Mouse (Mus musculus) brain, embryonic 14.5 days (tissue): ENCODE data around the gene Hipk2.

Source experiments
- CTCF ChIP-seq: fragments of 200-500 bp; IDR thresholded peaks from 2 replicates; pipeline ENCODE4 v1.5.1; 2012; ENCODE audit warnings: inconsistent platforms, mild to moderate bottlenecking, moderate library complexity, borderline replicate concordance; ENCODE audit not compliant: insufficient read depth, insufficient read length; ENCODE audit errors: extremely low read depth
- POLR2A ChIP-seq: fragments of 200-500 bp; IDR thresholded peaks from 2 replicates; pipeline ENCODE4 v1.6.1; 2012; ENCODE audit warnings: mild to moderate bottlenecking, inconsistent platforms, borderline replicate concordance; ENCODE audit not compliant: poor library complexity, insufficient read depth, insufficient read length, severe bottlenecking; ENCODE audit errors: extremely low read depth

DNA sequence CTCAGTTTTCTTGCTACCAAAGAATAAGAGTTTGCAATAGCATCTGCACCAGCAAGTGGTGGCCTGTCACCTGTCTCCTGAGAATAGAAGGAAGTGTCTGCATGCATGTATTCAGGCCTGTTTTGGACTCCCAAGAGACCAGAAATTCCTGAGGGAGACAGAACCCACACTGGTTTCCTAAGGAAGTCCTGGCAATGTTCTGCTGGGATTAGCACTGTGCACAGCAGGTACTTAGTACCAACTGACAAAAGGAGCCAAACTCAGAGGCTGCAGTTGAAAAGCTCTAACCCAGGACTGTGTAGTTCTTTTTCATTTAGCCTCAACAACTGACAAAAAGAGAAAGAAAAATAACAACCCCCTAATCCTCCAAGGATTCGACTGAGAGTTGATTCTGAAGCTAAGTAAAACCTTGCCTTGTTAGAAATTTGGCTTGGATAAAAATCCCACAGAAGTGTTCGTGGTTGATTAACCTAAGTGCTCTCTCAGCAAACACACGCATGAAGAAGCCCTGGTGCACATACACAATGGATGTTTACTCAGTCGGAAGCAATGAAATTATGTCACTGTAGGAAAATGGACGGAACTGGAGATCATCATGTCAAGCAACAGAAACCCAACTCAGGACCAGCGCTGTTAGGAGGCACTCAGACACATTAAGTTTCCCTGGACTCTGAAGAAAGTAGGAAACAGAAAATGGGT lies 115.9 kb downstream of the Hipk2 start:
- no peak for TF ChIP-seq POLR2A
- TF ChIP-seq CTCF: no peak
